8 mouse cellular contexts compared by ENCODE assay signal in genomic region chr5:44798493-44798892, GRCm38 (mm10). TPM values are rescaled to one million over a fixed set of nuclear protein-coding genes. Genes with fewer than 3 reads are reported as not detected.
DNase-seq lines count a peak whose midpoint lies in the region; ATAC-seq and TF ChIP-seq lines count a peak whose summit lies in the region.

No protein-coding gene starts in this region.

- H3K4me2 ChIP-seq in heart, embryonic 16.5 days (ENCODE audit: low read depth, low read length), result peak overlapping the region; percentile 58
- H3K4me2 ChIP-seq in liver, postnatal 0 days (ENCODE audit: low read depth, low read length), result peak overlapping the region; percentile 39

- H3K9ac ChIP-seq in heart, embryonic 16.5 days (ENCODE audit: low read length), result peak overlapping the region; percentile 64
- peak overlapping the region; percentile 23; the same call in 1 of the 2 replicates for H3K9ac ChIP-seq in liver, postnatal 0 days (replicated peaks)

- peak overlapping the region; percentile 12 for H3K4me3 ChIP-seq in erythroblast, embryonic 14.5 days (replicated peaks)
- peak overlapping the region; percentile 56 for H3K4me3 ChIP-seq in brown adipose tissue, adult 24 weeks (ENCODE audit: insufficient read depth, low read depth, low read length)
- H3K4me3 ChIP-seq in heart, embryonic 16.5 days (ENCODE audit: low read length), result peak overlapping the region; percentile 57
- peak overlapping the region; percentile 38 for H3K4me3 ChIP-seq in liver, postnatal 0 days (ENCODE audit: low read depth, low read length)

- no peak for TF ChIP-seq EP300 in liver, postnatal 0 days (IDR thresholded peaks at IDR 0.05; ENCODE audit: low read depth)

- no peaks in the 10 kb centered on the region for H3K4me1 ChIP-seq in erythroblast, embryonic 14.5 days (ENCODE audit: control insufficient read depth)
- H3K4me1 ChIP-seq in brown adipose tissue, adult 24 weeks (ENCODE audit: control insufficient read depth, insufficient read depth, insufficient read length, low read length), result peaks cover 7% of the 10 kb centered on the region
- no peaks in the 10 kb centered on the region for H3K4me1 ChIP-seq in heart, embryonic 16.5 days (ENCODE audit: control insufficient read depth, insufficient read depth, low read length)
- no peaks in the 10 kb centered on the region for H3K4me1 ChIP-seq in liver, postnatal 0 days (ENCODE audit: insufficient read depth)

- H3K36me3 ChIP-seq in erythroblast, embryonic 14.5 days (ENCODE audit: control insufficient read depth), result no peaks in the 10 kb centered on the region
- H3K36me3 ChIP-seq in heart, embryonic 16.5 days (ENCODE audit: control insufficient read depth, insufficient read depth), result no peaks in the 10 kb centered on the region
- no peaks in the 10 kb centered on the region for H3K36me3 ChIP-seq in liver, postnatal 0 days (replicated peaks; ENCODE audit: insufficient read depth, low read length)

- no peak for TF ChIP-seq CTCF in liver, postnatal 0 days (IDR thresholded peaks at IDR 0.05; ENCODE audit: low read depth)

- WGBS in heart, embryonic 16.5 days, result 5% methylated on average over 3 of the region's 3 CpGs
- 10% methylated on average over 3 of the region's 3 CpGs for WGBS in liver, postnatal 0 days (ENCODE audit: insufficient replicate concordance)

- H3K27me3 ChIP-seq in erythroblast, embryonic 14.5 days (ENCODE audit: control insufficient read depth), result no peaks in the 10 kb centered on the region
- H3K27me3 ChIP-seq in heart, embryonic 16.5 days (ENCODE audit: control insufficient read depth, insufficient read depth, low read length), result no peaks in the 10 kb centered on the region
- H3K27me3 ChIP-seq in liver, postnatal 0 days (ENCODE audit: insufficient read depth, low read length), result no peaks in the 10 kb centered on the region

- no peak for DNase-seq in liver, postnatal 0 days
- no peak for DNase-seq in frontal cortex, postnatal 14 days (ENCODE audit: low spot score in 2 of 2)
- no peak for DNase-seq in spleen, adult 12 weeks (ENCODE audit: low spot score)

- no peaks in the 10 kb centered on the region for H3K9me3 ChIP-seq in erythroblast, embryonic 14.5 days (ENCODE audit: control insufficient read depth, low read length)
- H3K9me3 ChIP-seq in heart, embryonic 16.5 days (replicated peaks; ENCODE audit: control insufficient read depth, low read length), result no peaks in the 10 kb centered on the region
- no peaks in the 10 kb centered on the region for H3K9me3 ChIP-seq in liver, postnatal 0 days (ENCODE audit: low read length)

- no peak for ATAC-seq in erythroblast, adult 5-6 weeks (replicated peaks; ENCODE audit: low FRiP score, poor library complexity, severe bottlenecking)
- no peak for ATAC-seq in heart, embryonic 16.5 days (replicated peaks; ENCODE audit: extremely low read depth, insufficient read depth, low FRiP score)
- ATAC-seq in liver, postnatal 0 days, result no peak
- ATAC-seq in erythroid progenitor cell, adult 5-6 weeks (replicated peaks; ENCODE audit: low FRiP score, poor library complexity, severe bottlenecking), result no peak

- peak overlapping the region; percentile 70 for H3K27ac ChIP-seq in brown adipose tissue, adult 24 weeks (replicated peaks; ENCODE audit: low read depth, low read length)
- no peak overlapping the region for H3K27ac ChIP-seq in heart, embryonic 16.5 days (ENCODE audit: low read length)
- H3K27ac ChIP-seq in liver, postnatal 0 days (ENCODE audit: low read depth), result no peak overlapping the region

RNA-seq across cellular contexts. Expression of gene Ldb2, which starts 1.0 kb away (rescaled TPM):
- polyA plus RNA-seq in erythroblast, embryonic 14.5 days (2012), result 0.03 TPM in 1 of 2 replicates, not detected in the other
- not detected in 2 replicates for total RNA-seq in erythroblast, adult 5-6 weeks (2015; ENCODE audit: low replicate concordance)
- total RNA-seq in erythroblast, adult 5-6 weeks (2017; ENCODE audit: low replicate concordance), result 0.56 TPM in 1 of 2 replicates, not detected in the other
- polyA plus RNA-seq in brown adipose tissue, adult 24 weeks (2012; ENCODE audit: insufficient read depth, insufficient read length, missing spikeins), result 3.6 and 4.3 TPM in 2 replicates
- 16.0 and 21.5 TPM in 2 replicates for polyA plus RNA-seq in heart, embryonic 16.5 days (2015; fragmentation: Nextera tagmentation; extraction: Ambion mirVana)
- polyA plus RNA-seq in liver, postnatal 0 days (2015; fragmentation: Nextera tagmentation; extraction: Ambion mirVana), result 4.9 TPM in 2 replicates
- total RNA-seq in erythroid progenitor cell, adult 5-6 weeks (2015; ENCODE audit: low replicate concordance), result 1.3 TPM in 1 of 2 replicates, not detected in the other
- not detected in 2 replicates for total RNA-seq in erythroid progenitor cell, adult 5-6 weeks (2017; ENCODE audit: low replicate concordance)
